Mouse (Mus musculus) liver, embryonic 14.5 days (tissue): ENCODE results near the gene Eomes.

ENCODE experiments used
- CTCF ChIP-seq: IDR thresholded peaks from 2 replicates; pipeline ENCODE4 v1.5.1; 2016; ENCODE audit warnings: antibody characterized with exemption, low read depth, control low read depth
- EP300 ChIP-seq: IDR thresholded peaks from 2 replicates; pipeline ENCODE4 v1.6.1; 2016; ENCODE audit warnings: antibody characterized with exemption, low read depth

DNA sequence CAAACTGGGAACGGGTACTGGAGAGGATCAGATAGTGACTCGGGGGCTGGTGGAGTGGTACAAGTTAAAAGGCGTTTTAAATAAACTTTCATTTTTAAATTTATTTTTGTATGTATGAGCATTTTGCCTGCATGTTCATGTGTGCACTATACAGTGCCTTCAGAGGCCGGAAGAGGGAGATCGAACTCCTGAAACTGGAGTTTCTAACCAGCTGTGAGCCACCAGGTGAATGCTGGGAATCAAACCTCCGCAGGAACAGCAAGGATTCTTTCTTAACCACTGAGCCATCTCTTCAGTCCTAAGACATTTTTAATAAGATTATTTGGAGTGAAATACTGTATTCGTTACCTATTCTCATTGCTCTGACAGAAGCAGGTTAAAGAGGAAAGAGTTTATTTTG, 20.0 kb downstream of the Eomes start:
- TF ChIP-seq CTCF (no peak), EP300 (no peak)
